Mouse (Mus musculus) left cerebral cortex, postnatal 36 days (tissue): ENCODE data around the gene Olfr12. TPM values are rescaled to one million over a fixed set of nuclear protein-coding genes. Genes with fewer than 3 reads are reported as not detected.

Experiments used
- DNase-seq, 2 experiments: peaks; one replicate each; pipeline ENCODE4 v3.0.0; 2021 to 2022; ENCODE audit warnings: low spot score in 2 of 2, mixed read lengths in 1 of 2
- intact Hi-C: fragments of 180-260 bp; cut with DNase I; formaldehyde crosslinking; loops from one replicate; pipeline ENCODE4 v1.15.1; 2025
- total RNA-seq, 2 experiments: library from RNA; stranded (reverse); gene quantifications; 2 replicates each; pipeline ENCODE4 v1.2.3; 2021

Gene Olfr12
- total RNA-seq, 2 experiments from 2014 or later = not detected

DNA sequence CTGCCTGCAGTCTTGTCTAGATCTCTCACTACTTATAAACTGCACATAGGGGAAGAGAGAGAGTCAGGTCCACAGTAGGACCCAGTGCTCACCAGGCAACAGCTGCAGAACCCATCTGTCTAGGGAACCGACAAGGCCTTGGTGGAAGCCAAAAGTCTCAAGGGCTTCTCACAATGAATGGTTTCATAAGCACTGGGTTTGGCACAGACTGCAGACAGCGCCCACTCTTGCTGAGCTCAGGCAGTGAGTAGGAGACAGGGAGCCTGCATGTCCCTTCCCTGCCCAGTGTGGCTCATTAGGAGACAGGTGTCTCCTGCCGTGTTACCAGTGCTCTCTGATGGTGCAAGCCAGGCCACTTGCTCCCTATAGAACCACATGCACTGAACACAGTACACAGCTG lies 20.6 kb downstream of the Olfr12 start:
- DNase-seq = peak; percentile 63 to 71

DNA sequence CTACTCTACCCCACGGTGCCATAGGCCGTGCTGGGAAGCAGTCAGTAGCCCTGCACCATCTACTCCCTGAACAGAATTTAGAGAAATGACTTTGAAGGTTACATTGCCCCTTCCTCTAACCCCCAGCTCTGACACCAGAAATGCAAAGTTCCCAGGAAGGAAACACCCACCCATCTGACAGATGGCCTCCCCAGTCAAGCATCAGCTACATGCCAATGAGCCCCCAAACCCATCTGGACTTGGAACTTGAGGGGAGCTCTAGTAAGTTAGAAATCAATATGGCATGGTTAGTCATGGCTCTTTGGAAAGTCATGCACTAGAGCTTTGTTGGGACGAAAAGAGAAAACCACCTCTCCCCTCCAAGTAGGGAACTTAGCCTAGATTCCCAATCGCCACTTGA lies 21.1 kb downstream of the Olfr12 start:
- intact Hi-C loops = no loop called here
- no peak for DNase-seq

More for the DNA sequence above, 20.6 kb downstream of the Olfr12 start:
- intact Hi-C loops = no loop called here

DNA sequence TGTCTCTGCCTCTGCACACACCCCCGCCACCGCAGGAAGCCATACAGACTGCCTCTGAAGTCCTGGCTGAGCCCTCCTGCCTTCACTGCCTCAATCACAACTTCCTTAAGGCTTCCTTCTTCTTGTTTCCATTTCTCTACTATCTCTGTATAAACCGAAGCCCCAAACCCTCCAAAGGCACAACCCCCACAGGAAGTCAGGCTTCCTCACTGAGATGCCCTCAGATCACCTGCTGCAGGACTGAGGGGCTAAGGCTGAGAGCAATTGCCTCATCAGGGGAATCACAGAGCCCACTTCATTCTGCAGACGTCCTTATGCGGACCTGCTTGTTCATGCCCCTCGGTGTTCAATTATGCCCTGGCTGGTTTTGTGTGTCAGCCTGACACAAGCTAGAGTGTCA lies 22.8 kb downstream of the Olfr12 start:
- DNase-seq = no peak
- intact Hi-C loops = no loop called here

DNA sequence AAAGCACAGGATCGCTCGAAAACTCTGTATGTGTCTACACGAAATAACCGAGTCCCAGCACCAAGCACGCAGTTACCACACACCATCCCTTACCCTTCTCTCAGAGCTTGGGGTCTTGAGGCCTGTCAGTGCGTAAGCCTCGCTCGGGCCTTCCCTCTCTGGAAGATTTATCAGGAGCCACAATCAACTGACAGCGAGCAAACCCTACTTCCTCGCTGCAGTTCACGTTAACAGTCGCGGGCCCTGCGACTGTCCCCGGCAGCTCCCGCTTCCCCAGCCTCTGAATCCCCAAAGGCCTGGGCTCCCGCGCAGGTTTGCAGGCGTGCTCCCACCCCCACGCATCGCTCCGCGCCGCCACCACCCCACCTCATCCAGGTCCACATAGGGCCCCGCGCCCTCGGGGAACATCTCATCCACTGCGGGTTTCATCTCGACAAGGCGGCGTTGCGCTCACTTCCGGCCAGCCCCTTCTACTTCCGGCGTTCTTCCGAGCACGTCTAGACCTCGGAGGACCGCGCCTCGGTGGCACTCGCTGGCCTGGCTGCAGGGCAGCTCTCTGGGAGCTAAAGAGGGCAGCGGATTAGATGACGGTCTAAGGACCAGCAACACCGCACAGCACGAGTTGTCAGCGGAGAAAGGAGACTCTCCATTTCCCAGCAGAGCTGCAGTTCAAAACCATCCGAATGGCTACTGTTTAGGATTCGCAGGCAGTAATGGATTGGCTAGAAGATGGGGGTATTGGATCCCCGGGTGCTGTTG lies 24.1 kb downstream of the Olfr12 start, which contains the start of gene Cops9:
Cops9 (minus strand) TSS at position 472 of the 759 bp plus-strand sequence.
- DNase-seq = peak; percentile 91 to 92
- intact Hi-C loops = no loop called here

DNA sequence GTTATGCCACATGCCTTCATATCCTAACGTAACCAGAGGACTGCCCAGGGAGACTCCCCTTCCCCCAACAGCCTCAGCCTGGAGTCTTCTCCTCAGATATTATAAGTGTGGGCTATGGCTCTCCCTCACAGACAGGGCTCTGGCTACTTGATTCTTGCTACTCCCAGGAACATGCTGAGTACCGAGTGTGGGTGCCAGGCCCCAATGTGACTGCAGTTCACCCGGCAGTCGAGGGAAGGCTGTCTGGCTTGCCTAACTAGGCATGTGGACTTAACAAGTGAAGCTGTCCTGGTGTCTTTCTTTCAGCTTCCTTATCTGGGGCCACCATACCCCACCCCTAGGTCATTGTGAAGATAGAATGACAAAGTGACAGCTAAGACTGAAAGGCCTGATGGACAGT lies 26.1 kb downstream of the Olfr12 start:
- intact Hi-C loops = no loop called here
- DNase-seq = no peak

DNA sequence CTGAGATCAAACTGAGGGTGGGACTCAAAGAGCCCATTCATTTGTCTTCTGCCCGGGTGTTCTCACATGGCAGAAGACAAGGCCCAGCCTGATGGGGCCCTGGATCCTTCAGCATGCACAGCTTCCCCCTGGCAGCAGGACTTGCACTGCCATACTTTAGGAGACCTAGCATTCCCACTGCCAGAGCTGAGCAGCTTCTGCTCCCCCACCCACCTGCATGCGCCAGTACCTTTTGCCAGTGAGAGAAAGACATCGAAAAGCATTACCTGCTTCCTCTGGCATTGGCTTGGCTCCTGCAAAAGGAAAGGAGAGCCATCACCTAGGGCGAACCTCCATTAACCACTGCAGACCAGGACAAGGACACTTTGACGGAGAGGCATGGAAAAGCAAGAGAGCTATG lies 27.3 kb downstream of the Olfr12 start:
- no peak for DNase-seq
- intact Hi-C loops = no loop called here

DNA sequence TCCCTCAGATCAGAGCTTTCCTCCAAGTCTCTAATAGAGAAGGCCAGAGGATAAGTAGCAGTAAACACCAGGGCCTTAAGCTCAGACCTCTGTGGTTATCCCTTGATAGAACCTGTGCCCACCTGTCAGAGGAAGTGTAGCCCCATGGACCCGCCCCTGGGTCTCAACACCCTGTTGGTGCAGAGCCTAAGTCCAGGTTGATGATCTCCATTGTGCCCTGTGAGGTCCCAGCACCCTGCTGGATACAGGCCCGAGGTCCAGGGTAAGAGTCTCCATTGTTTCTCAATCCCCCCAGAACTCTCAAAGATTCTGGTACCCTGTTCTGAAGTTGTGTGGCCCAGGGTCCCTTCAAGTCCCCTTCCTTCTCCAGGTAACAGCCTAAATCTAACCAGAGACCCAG lies 28.5 kb downstream of the Olfr12 start:
- DNase-seq = no peak
- intact Hi-C loops = no loop called here

DNA sequence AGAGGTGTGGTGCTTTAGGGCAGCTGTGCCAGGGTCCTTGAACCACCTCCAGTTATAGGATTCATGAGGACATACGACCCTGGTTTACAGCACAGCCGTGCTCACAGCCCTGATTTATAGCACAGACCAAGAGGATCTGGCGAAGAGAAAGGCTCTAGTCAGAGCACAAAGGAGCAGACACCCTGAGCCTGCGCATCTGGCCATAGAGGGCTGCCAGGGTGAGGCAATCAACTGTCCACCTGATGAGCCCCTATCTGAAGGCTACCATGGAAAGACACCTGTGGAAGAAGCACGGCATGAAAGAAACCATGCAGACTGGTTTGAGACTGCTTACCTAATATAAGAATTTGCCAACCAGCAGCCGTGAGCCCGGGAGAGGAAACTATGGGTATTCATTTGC lies 29.0 kb downstream of the Olfr12 start:
- DNase-seq = no peak
- intact Hi-C loops = no loop called here

DNA sequence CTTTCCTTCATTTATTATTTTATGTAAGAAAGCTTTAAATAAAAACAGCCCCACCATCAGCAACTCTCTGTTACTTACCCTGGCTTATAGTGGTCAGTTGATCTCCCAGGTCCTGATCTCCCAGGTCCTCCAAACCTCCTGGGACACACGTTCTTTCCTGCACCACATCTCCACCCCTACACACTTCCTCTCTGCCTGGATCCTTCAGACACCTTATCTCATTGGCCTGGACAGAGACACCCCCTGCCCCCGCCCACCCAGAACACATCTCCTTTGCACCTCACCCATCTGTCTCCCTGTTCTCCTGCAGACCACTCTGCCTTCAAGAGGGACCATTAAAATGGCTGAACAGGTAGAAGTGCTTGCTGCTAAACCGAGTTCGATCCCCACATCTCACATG lies 29.4 kb downstream of the Olfr12 start:
- DNase-seq = no peak
- intact Hi-C loops = no loop called here

DNA sequence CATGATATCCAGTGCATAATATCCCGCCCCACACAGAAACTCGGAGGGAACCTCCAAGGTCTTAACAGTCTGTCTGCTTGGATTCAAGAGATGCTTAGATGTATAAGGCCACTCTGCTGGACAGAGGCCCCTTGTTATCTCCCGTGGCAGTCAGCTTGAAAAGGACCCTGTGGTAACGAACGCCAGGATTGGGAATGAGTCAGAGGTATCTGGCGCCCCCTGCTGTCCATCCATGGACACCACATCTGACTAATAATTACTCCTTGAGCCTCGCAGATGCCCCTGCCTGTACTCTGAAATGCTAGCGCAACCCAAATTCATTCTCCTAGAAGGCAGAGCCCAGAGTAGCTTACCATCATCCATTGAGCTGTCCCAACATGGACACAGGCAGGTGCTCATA lies 30.2 kb downstream of the Olfr12 start:
- intact Hi-C loops = loop anchor here (2.0 kb wide), 2 partner anchors 33 to 187 kb away; no protein-coding TSS in a partner anchor
- peak; percentile 53 to 69 for DNase-seq

DNA sequence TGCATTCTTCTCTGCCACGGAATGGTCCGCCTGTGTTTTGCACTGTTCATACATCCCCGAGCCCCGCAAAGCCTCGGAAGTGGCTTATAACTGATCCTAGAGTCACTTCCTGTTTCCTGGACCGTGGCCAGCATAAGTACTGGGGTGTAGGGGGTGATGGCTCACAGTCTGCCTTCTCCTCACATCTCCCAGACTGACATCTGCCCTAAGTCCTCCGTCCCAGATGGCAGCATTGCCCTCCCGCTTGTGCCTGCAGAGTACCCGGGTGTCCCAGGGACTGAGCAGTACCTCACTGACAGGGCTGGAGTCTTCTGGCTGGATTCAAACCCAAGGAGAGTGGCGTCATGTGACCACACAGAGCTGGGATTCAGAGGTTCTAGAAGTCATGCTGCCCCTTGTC lies 30.6 kb downstream of the Olfr12 start:
- DNase-seq = no peak
- intact Hi-C loops = loop anchor here (2.0 kb wide), 2 partner anchors 33 to 187 kb away; no protein-coding TSS in a partner anchor

DNA sequence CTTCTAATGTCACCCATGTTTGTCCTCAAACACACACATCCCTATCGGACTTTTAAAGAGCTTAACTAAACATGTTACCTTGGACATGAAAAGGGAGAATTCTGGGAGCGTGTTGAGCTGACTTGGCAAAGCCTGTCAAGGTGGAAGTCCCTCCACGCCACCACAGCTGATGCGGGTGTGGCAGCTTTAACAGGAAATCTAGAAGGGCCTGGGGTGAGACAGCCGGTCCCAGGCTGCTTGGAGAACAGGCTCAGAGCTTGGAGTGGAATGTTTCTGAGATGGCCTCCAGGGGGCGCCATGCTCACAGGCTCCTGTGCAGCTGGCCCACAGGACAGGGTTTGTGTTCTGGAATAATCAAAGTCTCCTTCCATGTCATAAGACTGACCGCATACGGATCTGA lies 31.1 kb downstream of the Olfr12 start, which contains the start of gene Otos:
Otos (minus strand) TSS at position 169 of the 400 bp plus-strand sequence.
- DNase-seq = peak; percentile 60 to 69
- intact Hi-C loops = loop anchor here (2.0 kb wide), 2 partner anchors 34 to 186 kb away; no protein-coding TSS in a partner anchor

DNA sequence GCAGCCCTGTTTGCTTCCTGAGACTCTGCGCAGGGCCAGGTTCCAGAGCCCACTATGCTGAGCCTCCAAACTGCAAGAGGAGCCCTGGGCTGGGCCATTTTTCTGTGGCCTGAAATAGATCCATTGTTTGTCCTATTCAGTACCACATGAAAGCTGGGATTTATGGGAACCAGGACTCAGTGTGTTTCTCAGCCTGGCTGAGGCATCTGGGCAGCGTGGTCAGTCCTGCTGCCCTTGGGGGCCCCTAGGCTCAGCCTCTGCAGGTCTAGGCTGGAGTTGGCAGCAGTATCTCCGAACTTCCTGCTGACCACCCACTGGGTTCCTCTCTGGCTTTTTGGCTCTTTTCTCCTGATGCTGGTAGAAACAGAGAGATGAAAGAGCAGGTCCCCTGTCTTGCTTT lies 33.9 kb downstream of the Olfr12 start:
- no peak for DNase-seq
- intact Hi-C loops = no loop called here

DNA sequence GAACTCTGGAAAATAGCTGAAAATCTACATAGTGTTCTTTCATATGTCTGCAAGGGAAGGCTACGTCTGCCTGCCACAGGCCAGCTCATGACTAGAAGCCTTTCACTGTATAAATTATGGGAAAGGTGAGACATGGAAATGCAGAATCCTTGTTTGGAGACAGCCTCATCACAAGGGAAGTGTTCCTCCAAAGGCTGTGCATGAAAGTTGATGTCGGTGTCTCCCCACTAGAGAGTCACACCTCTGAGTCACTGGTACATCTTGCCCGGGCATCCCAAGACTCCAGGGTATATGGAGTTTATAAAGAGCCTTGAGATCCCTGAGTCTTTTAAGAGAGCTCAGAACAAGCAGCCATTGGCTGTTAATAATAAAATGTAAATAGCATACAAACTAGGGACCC lies 35.6 kb downstream of the Olfr12 start:
- no peak for DNase-seq
- intact Hi-C loops = no loop called here

DNA sequence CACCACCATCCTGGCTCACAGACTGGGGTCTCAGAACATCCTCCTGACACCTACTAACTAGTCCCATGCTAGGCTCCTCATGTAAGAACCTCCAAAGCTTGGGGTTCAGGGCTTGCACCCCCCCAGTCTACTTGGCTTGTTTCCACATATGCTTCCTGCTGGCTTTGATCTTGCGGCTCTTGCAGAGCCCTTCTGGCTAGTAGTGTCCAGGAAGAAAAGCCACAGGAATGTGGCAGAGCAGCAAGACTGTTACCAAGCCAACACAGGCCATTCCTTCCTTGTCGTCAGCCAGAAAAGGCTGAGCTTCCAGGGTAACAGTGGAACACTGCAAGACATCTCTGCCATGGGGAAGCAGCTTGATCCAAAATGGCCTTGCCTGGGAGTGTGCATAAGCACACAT lies 37.1 kb downstream of the Olfr12 start:
- no peak for DNase-seq
- intact Hi-C loops = no loop called here

DNA sequence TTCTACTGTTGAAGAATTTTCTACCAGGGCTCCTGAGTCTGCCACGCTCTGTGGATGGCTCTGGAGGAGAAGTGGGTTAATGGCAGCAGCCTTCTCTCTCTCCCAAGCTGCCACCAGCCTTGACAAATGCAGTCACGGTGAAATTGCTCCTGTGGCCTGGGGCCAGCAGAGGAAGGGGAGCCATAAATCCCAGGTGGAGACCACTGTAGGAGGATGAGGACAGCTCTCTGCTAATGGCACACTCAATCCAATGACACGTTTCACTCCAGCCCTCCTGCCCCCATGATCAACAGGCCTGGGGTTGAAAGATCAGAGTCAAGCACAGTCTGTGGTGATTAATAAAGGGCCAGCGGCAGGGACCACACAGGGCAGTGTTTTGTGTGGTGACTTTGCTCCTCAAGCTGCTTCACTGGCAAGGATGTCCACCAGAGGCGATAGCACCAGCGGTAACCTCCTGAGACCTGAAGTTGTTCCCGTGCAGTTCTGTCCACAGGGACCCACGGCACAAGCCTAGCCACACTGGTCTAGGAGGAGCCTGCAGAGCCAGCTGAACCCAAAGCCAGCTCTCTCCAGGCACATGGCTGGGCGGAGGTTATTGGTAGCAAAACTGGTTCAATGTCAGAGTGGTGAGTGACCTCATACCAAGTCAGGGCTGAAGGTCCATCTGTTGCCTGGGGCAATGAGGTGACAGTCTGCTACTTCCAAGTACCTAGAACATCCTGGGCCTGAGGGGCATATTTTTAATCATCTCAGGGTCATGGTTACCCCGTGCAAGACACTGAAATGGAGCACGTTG lies 39.6 kb downstream of the Olfr12 start:
- intact Hi-C loops = no loop called here
- no peak for DNase-seq

DNA sequence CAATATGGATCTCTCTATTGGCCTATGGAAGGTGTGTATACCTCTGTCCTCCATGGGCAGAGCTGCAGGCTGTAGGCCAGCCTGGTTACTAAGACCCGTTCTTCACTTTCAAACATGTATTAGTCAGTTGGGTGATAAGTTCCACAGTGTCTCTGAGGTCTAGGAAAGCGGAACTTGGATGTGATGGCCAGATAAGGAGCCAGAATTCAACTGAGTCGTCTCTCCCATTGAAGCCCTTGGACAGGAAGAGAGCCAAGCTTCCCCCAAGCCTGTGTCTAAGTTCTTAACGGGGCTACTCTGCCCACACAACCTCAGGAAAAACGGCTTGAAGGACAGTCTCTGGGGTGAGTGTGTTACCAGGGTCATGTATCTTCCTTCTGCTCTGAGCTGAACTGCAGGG lies 41.8 kb downstream of the Olfr12 start:
- intact Hi-C loops = no loop called here
- no peak for DNase-seq

DNA sequence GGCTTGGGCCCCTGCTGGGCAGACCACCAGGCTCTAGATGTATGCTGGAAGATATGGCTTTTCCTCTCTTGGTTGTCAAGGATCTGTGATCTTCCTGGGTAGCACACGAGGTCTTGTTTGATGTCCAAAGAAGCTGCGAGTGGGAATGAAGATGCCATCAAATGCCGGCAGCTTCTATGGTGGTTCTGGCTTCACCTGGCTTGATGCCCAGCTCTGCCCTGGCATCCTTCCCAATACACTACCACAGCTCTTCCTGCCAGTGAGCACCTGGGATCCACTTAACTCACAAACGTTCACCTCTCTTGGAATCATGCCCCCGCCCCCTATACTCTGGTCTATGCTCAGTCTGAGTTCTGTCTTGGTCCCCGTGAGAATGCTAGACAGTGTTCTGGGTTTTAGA lies 49.5 kb downstream of the Olfr12 start:
- DNase-seq = no peak
- intact Hi-C loops = no loop called here

DNA sequence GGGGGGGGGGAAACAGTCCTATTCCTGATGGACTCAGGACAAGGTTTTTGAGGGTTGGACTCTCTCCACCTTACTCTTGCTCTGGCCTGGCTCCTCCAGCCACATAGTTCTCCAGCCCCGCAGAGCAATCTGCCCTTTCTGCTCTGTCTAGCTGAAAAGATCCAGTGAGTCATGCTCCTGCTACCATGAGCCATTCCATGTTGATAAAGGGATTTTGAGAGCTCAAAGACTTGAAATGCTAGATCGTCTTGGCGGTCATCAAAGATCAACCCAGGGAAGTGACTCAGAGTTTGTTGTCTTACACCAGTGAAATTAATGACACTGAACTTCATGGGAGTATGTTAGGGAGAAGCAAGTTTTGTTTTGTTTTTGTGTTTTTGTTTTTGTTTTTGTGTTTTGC lies 51.8 kb downstream of the Olfr12 start:
- no peak for DNase-seq
- intact Hi-C loops = no loop called here

DNA sequence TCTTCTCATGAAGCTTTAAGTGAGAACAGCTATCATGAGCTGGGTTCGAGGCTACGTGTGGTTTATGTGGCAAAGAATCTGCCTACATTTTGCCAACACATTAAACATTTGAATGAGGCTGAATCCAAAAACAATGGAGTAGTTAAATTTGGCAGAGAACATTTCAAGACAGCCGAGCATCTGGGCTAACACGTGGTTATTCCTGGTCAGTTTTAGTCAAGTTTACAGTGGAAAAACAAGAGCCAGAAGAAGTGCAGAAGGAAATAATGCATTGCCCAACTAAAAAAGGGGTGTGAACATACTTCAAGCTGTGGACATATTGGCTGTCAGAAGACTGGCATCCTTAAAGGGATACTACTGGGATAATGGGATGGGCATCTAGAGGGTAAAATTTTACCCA lies 53.7 kb downstream of the Olfr12 start:
- no peak for DNase-seq
- intact Hi-C loops = no loop called here
